Mouse (Mus musculus) midbrain, postnatal 0 days (tissue): Measurements from ENCODE around the gene Cep170. TPM values are rescaled to one million over a fixed set of nuclear protein-coding genes. Genes with fewer than 3 reads are reported as not detected.

Experiments
- ATAC-seq: fragments of 200-750 bp; cut with Nextera tagmentation; 2 replicates; pipeline ENCODE4 v1.8.0; 2017; ENCODE audit warnings: moderate number of reproducible peaks, mild to moderate bottlenecking, moderate TSS enrichment, moderate library complexity; ENCODE audit not compliant: low FRiP score
- DNase-seq: peaks from one replicate; pipeline ENCODE4 v3.0.0-alpha.2; 2015; ENCODE audit warnings: low spot score
- H3K27ac ChIP-seq: fragments of 300-500 bp; sonication (generic); 2 replicates; pipeline ENCODE4 v1.5.1; 2014; ENCODE audit warnings: low read depth, mild to moderate bottlenecking, low read length, mixed read lengths
- H3K27me3 ChIP-seq: fragments of 300-500 bp; sonication (generic); 2 replicates; pipeline ENCODE4 v1.6.1; 2014; ENCODE audit warnings: low read length, control low read depth, mixed read lengths; ENCODE audit not compliant: insufficient read depth
- H3K36me3 ChIP-seq: fragments of 300-500 bp; sonication (generic); 2 replicates; pipeline ENCODE4 v1.6.1; 2014; ENCODE audit warnings: low read length, control low read depth, mixed read lengths; ENCODE audit not compliant: insufficient read depth
- H3K4me1 ChIP-seq: fragments of 300-500 bp; sonication (generic); 2 replicates; pipeline ENCODE4 v1.6.1; 2014; ENCODE audit warnings: mild to moderate bottlenecking, control low read depth, antibody characterized with exemption, low read length, mixed read lengths; ENCODE audit not compliant: insufficient read depth
- H3K4me2 ChIP-seq: fragments of 300-500 bp; sonication (generic); 2 replicates; pipeline ENCODE4 v1.6.1; 2014; ENCODE audit warnings: low read depth, mild to moderate bottlenecking, low read length, mixed read lengths; ENCODE audit not compliant: poor library complexity, severe bottlenecking
- H3K4me3 ChIP-seq: fragments of 300-500 bp; sonication (generic); 2 replicates; pipeline ENCODE4 v1.5.1; 2014; ENCODE audit warnings: low read depth, mild to moderate bottlenecking, low read length, moderate library complexity
- H3K9ac ChIP-seq: fragments of 300-500 bp; sonication (generic); replicated peaks from 2 replicates; pipeline ENCODE4 v1.6.1; 2014; ENCODE audit warnings: mild to moderate bottlenecking, low read length, moderate library complexity, mixed read lengths; ENCODE audit not compliant: poor library complexity, severe bottlenecking
- H3K9me3 ChIP-seq: fragments of 300-500 bp; sonication (generic); 2 replicates; pipeline ENCODE4 v1.6.1; 2016; ENCODE audit warnings: low read length, control low read depth
- CTCF ChIP-seq: IDR thresholded peaks from 2 replicates; pipeline ENCODE4 v1.5.1; 2016; ENCODE audit warnings: antibody characterized with exemption, mild to moderate bottlenecking
- WGBS: fragments of 180-500 bp; shearing (Covaris S2); extraction: QIAGEN DNeasy Blood & Tissue Kit; methylation state at CpG from one replicate; pipeline ENCODE4 v1.1.7; 2014; 5-methylcytosine and 5-hydroxymethylcytosine counted together
- polyA plus RNA-seq: library from polyadenylated mRNA; unstranded; fragments of >200 nt; fragmentation: Nextera tagmentation; extraction: Ambion mirVana; gene quantifications from 2 replicates; pipeline ENCODE4 v1.2.1, GENCODE M21; 2015
- total RNA-seq: library from RNA; depleted of rRNA; stranded (reverse); fragments of >200 nt; gene quantifications from 2 replicates; pipeline ENCODE4 v1.2.3, GENCODE M21; 2014

Cep170 gene
- total and polyA plus RNA-seq, 2 experiments from 2014 or later = 83.1 to 165 TPM

DNA sequence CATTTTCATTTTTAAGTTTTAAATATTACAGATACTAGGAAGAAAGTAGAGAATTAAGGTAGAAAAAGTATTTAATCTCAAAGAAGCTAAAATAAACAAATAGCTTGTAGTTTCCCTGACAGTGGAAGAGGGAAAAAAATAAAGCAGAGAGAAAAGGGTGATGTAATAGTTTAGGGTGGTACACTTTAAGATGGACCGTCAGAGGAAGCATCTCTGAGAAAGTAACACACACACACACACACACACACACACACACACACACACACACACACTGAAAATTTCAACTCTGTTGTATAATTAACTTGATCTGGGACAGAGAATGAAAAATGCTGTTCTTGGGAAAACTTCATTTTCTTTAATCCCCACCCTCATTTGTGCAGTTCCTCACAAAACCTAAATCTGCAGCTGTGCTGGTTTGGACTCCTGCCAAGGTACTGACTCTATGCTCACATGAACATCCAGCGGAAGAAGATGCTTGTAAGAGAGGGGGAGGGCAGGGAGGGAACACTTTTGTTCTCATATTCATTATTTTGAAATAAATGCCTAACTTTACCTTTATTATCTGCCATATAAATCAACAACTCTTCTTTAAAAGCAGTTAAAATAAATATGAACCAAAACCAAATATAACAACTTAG is 13.0 kb downstream of the Cep170 start:
- H3K27me3 ChIP-seq = no peaks in the 10 kb centered on the region

GRCm38 (mm10) chr1:176798673-176799072 is 15.2 kb downstream of the Cep170 start:
- no peaks in the 10 kb centered on the region for H3K27me3 ChIP-seq
- H3K4me1 ChIP-seq = no peaks in the 10 kb centered on the region; the same call in 1 of the 2 replicates
- H3K4me3 ChIP-seq = no peak overlapping the region
- no peaks in the 10 kb centered on the region for H3K36me3 ChIP-seq
- DNase-seq = no peak
- H3K27ac ChIP-seq = no peak overlapping the region
- ATAC-seq = no peak
- TF ChIP-seq CTCF = no peak
- H3K4me2 ChIP-seq = no peak overlapping the region
- no peak overlapping the region for H3K9ac ChIP-seq
- H3K9me3 ChIP-seq = no peaks in the 10 kb centered on the region

More for the DNA sequence above, 13.0 kb downstream of the Cep170 start:
- Histone ChIP-seq H3K36me3 (no peaks in the 10 kb centered on the region), H3K4me2 (no peak overlapping the region), H3K9ac (no peak overlapping the region), H3K4me1 (no peaks in the 10 kb centered on the region; the same call in 1 of the 2 replicates), H3K4me3 (no peak overlapping the region), H3K27ac (no peak overlapping the region), H3K9me3 (no peaks in the 10 kb centered on the region)
- ATAC-seq (no peak), DNase-seq (peak; percentile 79)
- no peak for TF ChIP-seq CTCF
- 8% methylated on average over 2 of the region's 2 CpGs for whole genome bisulfite sequencing

GRCm38 (mm10) chr1:176792175-176792574 is 21.7 kb downstream of the Cep170 start:
- no peaks in the 10 kb centered on the region for H3K27me3 ChIP-seq

GRCm38 (mm10) chr1:176789326-176789725 is 24.5 kb downstream of the Cep170 start:
- H3K36me3 ChIP-seq = peaks cover 9% of the 10 kb centered on the region; the same call in 1 of the 2 replicates
- 95% methylated on average over 7 of the region's 7 CpGs for WGBS
- no peak overlapping the region for H3K4me2 ChIP-seq
- H3K27me3 ChIP-seq = no peaks in the 10 kb centered on the region
- no peak for TF ChIP-seq CTCF
- no peak for ATAC-seq
- no peak overlapping the region for H3K27ac ChIP-seq
- no peaks in the 10 kb centered on the region for H3K9me3 ChIP-seq
- no peak for DNase-seq
- no peak overlapping the region for H3K9ac ChIP-seq
- no peak overlapping the region for H3K4me3 ChIP-seq
- H3K4me1 ChIP-seq = no peaks in the 10 kb centered on the region

More at GRCm38 (mm10) chr1:176792175-176792574, 21.7 kb downstream of the Cep170 start:
- H3K27ac ChIP-seq = no peak overlapping the region
- 81% methylated on average over 1 of the region's 1 CpGs for WGBS
- no peak overlapping the region for H3K4me2 ChIP-seq
- no peaks in the 10 kb centered on the region for H3K9me3 ChIP-seq
- H3K9ac ChIP-seq = no peak overlapping the region
- H3K36me3 ChIP-seq = peaks cover 6% of the 10 kb centered on the region; the same call in 1 of the 2 replicates
- ATAC-seq = no peak
- no peak for DNase-seq
- no peaks in the 10 kb centered on the region for H3K4me1 ChIP-seq
- no peak for TF ChIP-seq CTCF
- H3K4me3 ChIP-seq = no peak overlapping the region

- Histone ChIP-seq H3K4me1 (no peaks in the 10 kb centered on the region), H3K4me3 (no peak overlapping the region), H3K36me3 (peaks cover 17% of the 10 kb centered on the region; the same call in 1 of the 2 replicates), H3K9me3 (no peaks in the 10 kb centered on the region), H3K27ac (no peak overlapping the region), H3K4me2 (no peak overlapping the region), H3K9ac (no peak overlapping the region), H3K27me3 (no peaks in the 10 kb centered on the region)
- DNase-seq (no peak), ATAC-seq (no peak)
- 62% methylated on average over 4 of the region's 4 CpGs for WGBS
- TF ChIP-seq CTCF = no peak
Measured at GRCm38 (mm10) chr1:176774533-176774932, 39.3 kb downstream of the Cep170 start.

DNA sequence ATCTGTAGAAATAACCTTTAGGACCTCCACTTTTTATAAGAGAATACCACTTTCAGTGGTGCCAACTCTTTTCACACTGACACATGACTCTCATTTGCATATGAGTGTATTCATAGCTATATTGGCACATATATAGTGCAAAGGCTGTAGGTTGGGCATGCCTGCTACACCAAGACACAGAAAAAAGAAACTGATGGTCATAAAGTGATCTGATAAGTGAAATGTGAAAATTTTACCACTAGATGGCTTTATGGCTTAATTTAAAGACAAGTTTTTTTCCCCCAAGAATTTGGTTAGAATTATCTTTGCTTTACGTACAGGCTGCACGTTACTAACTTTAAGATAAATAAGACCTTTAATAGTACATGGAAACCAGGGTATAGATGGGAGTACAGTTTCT is 51.6 kb downstream of the Cep170 start:
- H3K4me3 ChIP-seq = no peak overlapping the region
- peaks cover 5% of the 10 kb centered on the region for H3K36me3 ChIP-seq
- H3K9me3 ChIP-seq = no peaks in the 10 kb centered on the region
- H3K9ac ChIP-seq = no peak overlapping the region
- H3K4me1 ChIP-seq = no peaks in the 10 kb centered on the region
- no peaks in the 10 kb centered on the region for H3K27me3 ChIP-seq
- WGBS = 69% methylated on average over 2 of the region's 2 CpGs
- TF ChIP-seq CTCF = peak; percentile 35
- H3K4me2 ChIP-seq = no peak overlapping the region
- ATAC-seq = no peak
- no peak overlapping the region for H3K27ac ChIP-seq
- no peak for DNase-seq
